Mouse (Mus musculus) c-Kit-negative CD71-positive TER-119-positive erythroid progenitor cells, embryonic 14.5 days (primary cell): Measurements from ENCODE around the gene Kcnk3.

ENCODE experiments used
- DNase-seq: peaks from one replicate; pipeline ENCODE4 v3.0.0-alpha.2; 2013; ENCODE audit warnings: low read depth, low spot score

Kcnk3 gene

GRCm38 (mm10) chr5:30588301-30588968 is 465 bp downstream of the Kcnk3 start:
- no peak for DNase-seq

- no peak for DNase-seq
Observed at GRCm38 (mm10) chr5:30589069-30589468, 1.1 kb downstream of the Kcnk3 start.

- no peak for DNase-seq
Observed at GRCm38 (mm10) chr5:30589546-30589945, 1.6 kb downstream of the Kcnk3 start.

- DNase-seq = no peak
Observed at GRCm38 (mm10) chr5:30590231-30590630, 2.3 kb downstream of the Kcnk3 start.

- no peak for DNase-seq
Observed at GRCm38 (mm10) chr5:30591205-30591731, 3.3 kb downstream of the Kcnk3 start.

- DNase-seq = no peak
Observed at GRCm38 (mm10) chr5:30591786-30592185, 3.8 kb downstream of the Kcnk3 start.

GRCm38 (mm10) chr5:30592279-30592980 is 4.5 kb downstream of the Kcnk3 start:
- no peak for DNase-seq

- DNase-seq = no peak
Observed at GRCm38 (mm10) chr5:30593360-30593759, 5.4 kb downstream of the Kcnk3 start.

- DNase-seq = no peak
Observed at GRCm38 (mm10) chr5:30593811-30594504, 6.0 kb downstream of the Kcnk3 start.

GRCm38 (mm10) chr5:30594953-30595560 is 7.1 kb downstream of the Kcnk3 start:
- DNase-seq = no peak

- no peak for DNase-seq
Observed at GRCm38 (mm10) chr5:30601397-30601796, 13.4 kb downstream of the Kcnk3 start.

- no peak for DNase-seq
Observed at GRCm38 (mm10) chr5:30603255-30603654, 15.3 kb downstream of the Kcnk3 start.

GRCm38 (mm10) chr5:30603926-30604325 is 16.0 kb downstream of the Kcnk3 start:
- no peak for DNase-seq

- DNase-seq = no peak
Observed at GRCm38 (mm10) chr5:30604769-30605188, 16.8 kb downstream of the Kcnk3 start.

GRCm38 (mm10) chr5:30605649-30606048 is 17.7 kb downstream of the Kcnk3 start:
- DNase-seq = no peak

- no peak for DNase-seq
Observed at GRCm38 (mm10) chr5:30606424-30607073, 18.6 kb downstream of the Kcnk3 start.

- no peak for DNase-seq
Observed at GRCm38 (mm10) chr5:30609094-30609493, 21.1 kb downstream of the Kcnk3 start.

GRCm38 (mm10) chr5:30609918-30610645 is 22.1 kb downstream of the Kcnk3 start:
- no peak for DNase-seq

GRCm38 (mm10) chr5:30611091-30611490 is 23.1 kb downstream of the Kcnk3 start:
- no peak for DNase-seq

- DNase-seq = no peak
Observed at GRCm38 (mm10) chr5:30611689-30612088, 23.7 kb downstream of the Kcnk3 start.

- DNase-seq = no peak
Observed at GRCm38 (mm10) chr5:30612575-30612974, 24.6 kb downstream of the Kcnk3 start.
